Mouse (Mus musculus): ENCODE data around the gene Ica1. TPM values are rescaled to one million over a fixed set of nuclear protein-coding genes. Genes with fewer than 3 reads are reported as not detected.

The Ica1 gene
- total RNA-seq, 2 experiments from 2014 or later, result 6.3 to 9.1 TPM

- intact Hi-C loops (cut with DNase I), result no loop called here
- DNase-seq, result no peak
These were observed 33.4 kb downstream of the Ica1 start for GRCm38 (mm10) chr6:8744886-8745285.

GRCm38 (mm10) chr6:8744273-8744785 is 34.0 kb downstream of the Ica1 start:
- intact Hi-C loops (cut with DNase I), result no loop called here

GRCm38 (mm10) chr6:8742449-8742848 is 35.8 kb downstream of the Ica1 start:
- intact Hi-C loops (cut with DNase I), result no loop called here
- no peak for DNase-seq

More at GRCm38 (mm10) chr6:8744273-8744785, 34.0 kb downstream of the Ica1 start:
- DNase-seq, result no peak

GRCm38 (mm10) chr6:8741659-8742058 is 36.6 kb downstream of the Ica1 start:
- DNase-seq, result no peak
- intact Hi-C loops (cut with DNase I), result no loop called here

GRCm38 (mm10) chr6:8740092-8740491 is 38.2 kb downstream of the Ica1 start:
- no peak for DNase-seq
- intact Hi-C loops (cut with DNase I), result no loop called here

- intact Hi-C loops (cut with DNase I), result loop anchor here (5.0 to 10.0 kb wide), 3 partner anchors 94 to 674 kb away; no protein-coding TSS in a partner anchor
These were observed 39.9 kb downstream of the Ica1 start for GRCm38 (mm10) chr6:8738396-8738795.

GRCm38 (mm10) chr6:8736493-8736820 is 41.8 kb downstream of the Ica1 start:
- no peak for DNase-seq
- intact Hi-C loops (cut with DNase I), result loop anchor here (5.0 to 10.0 kb wide), 3 partner anchors 96 to 672 kb away; no protein-coding TSS in a partner anchor

More at GRCm38 (mm10) chr6:8738396-8738795, 39.9 kb downstream of the Ica1 start:
- DNase-seq, result no peak

- intact Hi-C loops (cut with DNase I), result loop anchor here (5.0 to 10.0 kb wide), 3 partner anchors 96 to 671 kb away; no protein-coding TSS in a partner anchor
- peak; percentile 66 to 74 for DNase-seq
These were observed 42.4 kb downstream of the Ica1 start for GRCm38 (mm10) chr6:8735657-8736492.

GRCm38 (mm10) chr6:8735044-8735443 is 43.2 kb downstream of the Ica1 start:
- no peak for DNase-seq
- intact Hi-C loops (cut with DNase I), result loop anchor here (5.0 to 10.0 kb wide), 3 partner anchors 97 to 670 kb away; no protein-coding TSS in a partner anchor

GRCm38 (mm10) chr6:8732492-8732891 is 45.8 kb downstream of the Ica1 start:
- no peak for DNase-seq
- intact Hi-C loops (cut with DNase I), result loop anchor here (10.0 kb wide), 1 partner anchor 668 kb away; no protein-coding TSS in a partner anchor

GRCm38 (mm10) chr6:8731656-8732191 is 46.6 kb downstream of the Ica1 start:
- intact Hi-C loops (cut with DNase I), result loop anchor here (10.0 kb wide), 1 partner anchor 667 kb away; no protein-coding TSS in a partner anchor
- no peak for DNase-seq

GRCm38 (mm10) chr6:8730433-8730832 is 47.9 kb downstream of the Ica1 start:
- intact Hi-C loops (cut with DNase I), result loop anchor here (10.0 kb wide), 1 partner anchor 666 kb away; no protein-coding TSS in a partner anchor
- DNase-seq, result no peak

- no peak for DNase-seq
These were observed 50.5 kb downstream of the Ica1 start for GRCm38 (mm10) chr6:8727806-8728205.

GRCm38 (mm10) chr6:8725610-8726009 is 52.7 kb downstream of the Ica1 start:
- DNase-seq, result no peak

More at GRCm38 (mm10) chr6:8727806-8728205, 50.5 kb downstream of the Ica1 start:
- intact Hi-C loops (cut with DNase I), result no loop called here

GRCm38 (mm10) chr6:8719692-8720091 is 58.6 kb downstream of the Ica1 start:
- DNase-seq, result no peak
- intact Hi-C loops (cut with DNase I), result no loop called here

More at GRCm38 (mm10) chr6:8725610-8726009, 52.7 kb downstream of the Ica1 start:
- intact Hi-C loops (cut with DNase I), result no loop called here

- no peak for DNase-seq
- intact Hi-C loops (cut with DNase I), result no loop called here
These were observed 60.3 kb downstream of the Ica1 start for GRCm38 (mm10) chr6:8717967-8718366.

GRCm38 (mm10) chr6:8716539-8716938 is 61.7 kb downstream of the Ica1 start:
- intact Hi-C loops (cut with DNase I), result no loop called here

GRCm38 (mm10) chr6:8711246-8711645 is 67.0 kb downstream of the Ica1 start:
- intact Hi-C loops (cut with DNase I), result no loop called here

More at GRCm38 (mm10) chr6:8716539-8716938, 61.7 kb downstream of the Ica1 start:
- no peak for DNase-seq

GRCm38 (mm10) chr6:8694636-8695514 is 83.4 kb downstream of the Ica1 start:
- peak; percentile 22 to 54 for DNase-seq
- intact Hi-C loops (cut with DNase I), result loop anchor here (5.0 kb wide), 1 partner anchor 183 kb away; no protein-coding TSS in a partner anchor

More at GRCm38 (mm10) chr6:8711246-8711645, 67.0 kb downstream of the Ica1 start:
- DNase-seq, result no peak

All from heart, postnatal 14 days (tissue).